Mouse (Mus musculus): ENCODE results near the gene Dnajb9. TPM values are rescaled to one million over a fixed set of nuclear protein-coding genes. Genes with fewer than 3 reads are reported as not detected.

The Dnajb9 gene
- total RNA-seq, 4 experiments from 2014 or later, result 38.3 to 45.0 (median 38.6) TPM

Small RNA genes within 50 kb of the gene (microRNA-seq; reads per million reads assigned to microRNA genes)
- gene Mir5627, result 0 reads per million in 2 experiments

Other genes starting within 250 kb of the Dnajb9 start
- 100 to 1,000 TPM; 118 to 127 (median 126) TPM for gene Pnpla8, start 11.0 kb upstream of the Dnajb9 start, total RNA-seq (2022)
- gene Nrcam, start 118.6 kb upstream of the Dnajb9 start, total RNA-seq (2022), result 100 to 1,000 TPM; 495 to 532 (median 509) TPM